Mouse (Mus musculus): Measurements from ENCODE around the gene Cbr2. TPM values are rescaled to one million over a fixed set of nuclear protein-coding genes. Genes with fewer than 3 reads are reported as not detected.

Cbr2 gene
- polyA plus RNA-seq, 1 experiment = not detected

GRCm38 (mm10) chr11:120713580-120714518 is 18.1 kb downstream of the Cbr2 start, which contains the start of the genes Cenpx and Lrrc45:
Cenpx (minus strand) TSS chr11:120713738.
Lrrc45 (plus strand) TSS chr11:120713925.
- no peak for TF ChIP-seq TAL1 (IDR thresholded peaks at IDR 0.05; ENCODE audit: low read length)
- TF ChIP-seq GATA1 (IDR thresholded peaks at IDR 0.05; ENCODE audit: low read length) = no peak
- peak within 1 kb of the TSS; percentile 81 for H3K4me3 ChIP-seq (replicated peaks)
- H3K4me1 ChIP-seq (ENCODE audit: control insufficient read depth) = peaks cover 35% of the 10 kb centered on the region
- no peaks in the 10 kb centered on the region for H3K9me3 ChIP-seq (ENCODE audit: control insufficient read depth, low read length)
- peaks cover 64% of the 10 kb centered on the region for H3K36me3 ChIP-seq (ENCODE audit: control insufficient read depth)
- H3K27me3 ChIP-seq (ENCODE audit: control insufficient read depth) = no peaks in the 10 kb centered on the region

GRCm38 (mm10) chr11:120712771-120713568 is 18.9 kb downstream of the Cbr2 start:
- peaks cover 62% of the 10 kb centered on the region for H3K36me3 ChIP-seq (ENCODE audit: control insufficient read depth)
- peak overlapping the region; percentile 81 for H3K4me3 ChIP-seq (replicated peaks)
- TF ChIP-seq TAL1 (IDR thresholded peaks at IDR 0.05; ENCODE audit: low read length) = no peak
- no peak for TF ChIP-seq GATA1 (IDR thresholded peaks at IDR 0.05; ENCODE audit: low read length)
- no peaks in the 10 kb centered on the region for H3K9me3 ChIP-seq (ENCODE audit: control insufficient read depth, low read length)
- peaks cover 35% of the 10 kb centered on the region for H3K4me1 ChIP-seq (ENCODE audit: control insufficient read depth)
- H3K27me3 ChIP-seq (ENCODE audit: control insufficient read depth) = no peaks in the 10 kb centered on the region

- Histone ChIP-seq H3K4me1 (ENCODE audit: control insufficient read depth) (peaks cover 35% of the 10 kb centered on the region), H3K4me3 (replicated peaks) (peak overlapping the region; percentile 81), H3K9me3 (ENCODE audit: control insufficient read depth, low read length) (no peaks in the 10 kb centered on the region), H3K27me3 (ENCODE audit: control insufficient read depth) (no peaks in the 10 kb centered on the region), H3K36me3 (ENCODE audit: control insufficient read depth) (peaks cover 53% of the 10 kb centered on the region)
- TF ChIP-seq GATA1 (IDR thresholded peaks at IDR 0.05; ENCODE audit: low read length) (no peak), TAL1 (IDR thresholded peaks at IDR 0.05; ENCODE audit: low read length) (no peak)
Observed at GRCm38 (mm10) chr11:120711980-120712604, 19.8 kb downstream of the Cbr2 start.

GRCm38 (mm10) chr11:120710672-120711071 is 21.2 kb downstream of the Cbr2 start:
- Histone ChIP-seq H3K4me1 (ENCODE audit: control insufficient read depth) (peaks cover 35% of the 10 kb centered on the region), H3K36me3 (ENCODE audit: control insufficient read depth) (peaks cover 49% of the 10 kb centered on the region), H3K4me3 (replicated peaks) (no peak overlapping the region), H3K27me3 (ENCODE audit: control insufficient read depth) (no peaks in the 10 kb centered on the region), H3K9me3 (ENCODE audit: control insufficient read depth, low read length) (no peaks in the 10 kb centered on the region)
- TF ChIP-seq GATA1 (IDR thresholded peaks at IDR 0.05; ENCODE audit: low read length) (no peak), TAL1 (IDR thresholded peaks at IDR 0.05; ENCODE audit: low read length) (no peak)

GRCm38 (mm10) chr11:120709551-120709950 is 22.4 kb downstream of the Cbr2 start:
- H3K9me3 ChIP-seq (ENCODE audit: control insufficient read depth, low read length) = no peaks in the 10 kb centered on the region
- peaks cover 26% of the 10 kb centered on the region for H3K4me1 ChIP-seq (ENCODE audit: control insufficient read depth)
- TF ChIP-seq TAL1 (IDR thresholded peaks at IDR 0.05; ENCODE audit: low read length) = no peak
- no peaks in the 10 kb centered on the region for H3K27me3 ChIP-seq (ENCODE audit: control insufficient read depth)
- H3K36me3 ChIP-seq (ENCODE audit: control insufficient read depth) = peaks cover 47% of the 10 kb centered on the region
- H3K4me3 ChIP-seq (replicated peaks) = no peak overlapping the region

GRCm38 (mm10) chr11:120707969-120708368 is 23.9 kb downstream of the Cbr2 start:
- H3K36me3 ChIP-seq (ENCODE audit: control insufficient read depth) = peaks cover 59% of the 10 kb centered on the region

GRCm38 (mm10) chr11:120707225-120707624 is 24.7 kb downstream of the Cbr2 start:
- H3K36me3 ChIP-seq (ENCODE audit: control insufficient read depth) = peaks cover 63% of the 10 kb centered on the region
- no peak overlapping the region for H3K4me3 ChIP-seq (replicated peaks)
- H3K4me1 ChIP-seq (ENCODE audit: control insufficient read depth) = peaks cover 4% of the 10 kb centered on the region
- no peaks in the 10 kb centered on the region for H3K9me3 ChIP-seq (ENCODE audit: control insufficient read depth, low read length)
- H3K27me3 ChIP-seq (ENCODE audit: control insufficient read depth) = no peaks in the 10 kb centered on the region
- no peak for TF ChIP-seq TAL1 (IDR thresholded peaks at IDR 0.05; ENCODE audit: low read length)
- TF ChIP-seq GATA1 (IDR thresholded peaks at IDR 0.05; ENCODE audit: low read length) = no peak

More at GRCm38 (mm10) chr11:120707969-120708368, 23.9 kb downstream of the Cbr2 start:
- no peak overlapping the region for H3K4me3 ChIP-seq (replicated peaks)
- H3K27me3 ChIP-seq (ENCODE audit: control insufficient read depth) = no peaks in the 10 kb centered on the region
- TF ChIP-seq GATA1 (IDR thresholded peaks at IDR 0.05; ENCODE audit: low read length) (no peak), TAL1 (IDR thresholded peaks at IDR 0.05; ENCODE audit: low read length) (no peak)
- H3K9me3 ChIP-seq (ENCODE audit: control insufficient read depth, low read length) = no peaks in the 10 kb centered on the region
- peaks cover 11% of the 10 kb centered on the region for H3K4me1 ChIP-seq (ENCODE audit: control insufficient read depth)

- Histone ChIP-seq H3K4me1 (ENCODE audit: control insufficient read depth) (no peaks in the 10 kb centered on the region; the same call in none of the 2 replicates), H3K9me3 (ENCODE audit: control insufficient read depth, low read length) (no peaks in the 10 kb centered on the region), H3K36me3 (ENCODE audit: control insufficient read depth) (peaks cover 61% of the 10 kb centered on the region), H3K4me3 (replicated peaks) (no peak overlapping the region), H3K27me3 (ENCODE audit: control insufficient read depth) (no peaks in the 10 kb centered on the region)
- TF ChIP-seq TAL1 (IDR thresholded peaks at IDR 0.05; ENCODE audit: low read length) = no peak
Observed at GRCm38 (mm10) chr11:120706120-120706519, 25.8 kb downstream of the Cbr2 start.

All from erythroblast, embryonic 14.5 days (primary cell).